Mouse (Mus musculus) ES-E14 (cell line): Measurements from ENCODE around the gene Selplg. TPM values are rescaled to one million over a fixed set of nuclear protein-coding genes. Genes with fewer than 3 reads are reported as not detected.

Experiments used
- DNase-seq: peaks from one replicate; pipeline ENCODE4 v3.0.0-alpha.2; 2013; ENCODE audit warnings: low read depth, low spot score
- H3K27ac ChIP-seq: 2 replicates; pipeline ENCODE4 v1.5.1; 2012; ENCODE audit warnings: low read depth, mild to moderate bottlenecking, low read length, moderate library complexity, mixed read lengths; ENCODE audit not compliant: poor library complexity, insufficient read depth, severe bottlenecking
- H3K36me3 ChIP-seq: 2 replicates; pipeline ENCODE4 v1.6.1; 2012; ENCODE audit warnings: mild to moderate bottlenecking, low read length, moderate library complexity, mixed read lengths; ENCODE audit not compliant: control insufficient read depth, poor library complexity, insufficient read depth, severe bottlenecking
- H3K4me1 ChIP-seq, 2 experiments: fragments of 150-350 bp in 1 of 2; sonication (generic) in 1 of 2; 2 replicates each; pipeline ENCODE4 v1.6.1; 2012; ENCODE audit warnings: low read length in 2 of 2, mild to moderate bottlenecking in 1 of 2, mixed read lengths in 1 of 2; ENCODE audit not compliant: control insufficient read depth in 2 of 2, insufficient read depth in 2 of 2, poor library complexity in 1 of 2
- H3K4me3 ChIP-seq, 2 experiments: fragments of 150-350 bp in 1 of 2; sonication (generic) in 1 of 2; 2 replicates each; pipeline ENCODE4 v1.5.1; 2012; ENCODE audit warnings: low read length in 2 of 2, low read depth in 1 of 2, mild to moderate bottlenecking in 1 of 2, mixed read lengths in 1 of 2; ENCODE audit not compliant: insufficient read depth in 1 of 2, poor library complexity in 1 of 2, severe bottlenecking in 1 of 2
- H3K9ac ChIP-seq: 2 replicates; pipeline ENCODE4 v1.6.1; 2012; ENCODE audit warnings: low read depth, mild to moderate bottlenecking, low read length, mixed read lengths; ENCODE audit not compliant: poor library complexity, insufficient read depth, severe bottlenecking
- H3K9me3 ChIP-seq: fragments of 150-350 bp; sonication (generic); 2 replicates; pipeline ENCODE4 v1.6.1; 2012; ENCODE audit warnings: low read depth, mild to moderate bottlenecking, low read length; ENCODE audit not compliant: control insufficient read depth, insufficient read depth
- CHD2 ChIP-seq: IDR thresholded peaks from 2 replicates; pipeline ENCODE4 v1.6.1; 2014; ENCODE audit warnings: mild to moderate bottlenecking, low read depth, low read length, inconsistent platforms
- HCFC1 ChIP-seq: IDR thresholded peaks from 2 replicates; pipeline ENCODE4 v1.6.1; 2012; ENCODE audit warnings: low read length, inconsistent platforms, borderline replicate concordance; ENCODE audit not compliant: insufficient read depth
- MAFK ChIP-seq: IDR thresholded peaks from 2 replicates; pipeline ENCODE4 v1.6.1; 2014; ENCODE audit warnings: mild to moderate bottlenecking, low read depth, low read length, inconsistent platforms; ENCODE audit not compliant: insufficient read depth
- ZC3H11A ChIP-seq: IDR thresholded peaks from 2 replicates; pipeline ENCODE4 v1.6.1; 2012; ENCODE audit warnings: low read depth, mild to moderate bottlenecking, inconsistent platforms, low read length, borderline replicate concordance
- ZNF384 ChIP-seq: IDR thresholded peaks from 2 replicates; pipeline ENCODE4 v1.6.1; 2012; ENCODE audit warnings: low read depth, low read length, inconsistent platforms
- in situ Hi-C, 2 experiments: fragments of 600-800 bp; cut with MboI; formaldehyde crosslinking; loops; one replicate each; pipeline ENCODE4 v1.15.1; 2025; ENCODE audit warnings: low sequenced_read_pairs in 2 of 2, inconsistent platforms in 1 of 2; ENCODE audit not compliant: unreplicated experiment in 2 of 2
- total RNA-seq: library from RNA; depleted of rRNA; stranded (reverse); fragments of 300-350 nt; gene quantifications from 2 replicates; pipeline ENCODE4 v1.2.3, GENCODE M21; 2012

Selplg gene
- total RNA-seq, 1 experiment, result 0.31 TPM

DNA sequence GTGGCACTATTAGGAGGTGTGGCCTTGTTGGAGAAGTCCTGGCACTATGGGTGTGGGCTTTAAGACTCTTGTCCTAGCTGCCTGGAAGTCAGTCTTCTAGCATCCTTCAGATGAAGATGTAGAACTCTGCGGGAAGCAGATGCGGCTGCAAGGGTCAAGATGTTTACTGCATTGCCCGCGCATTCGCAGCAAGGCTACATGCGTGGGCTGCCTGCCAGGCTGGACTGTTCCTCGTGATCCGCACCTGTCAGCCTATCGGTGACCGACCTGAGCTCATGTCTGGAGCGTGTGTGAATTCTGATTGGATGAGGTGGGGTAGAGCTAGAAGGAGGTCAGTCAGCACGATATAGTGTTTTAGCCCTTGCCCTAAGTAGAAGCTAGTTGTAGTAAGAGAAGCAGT is 31.6 kb upstream of the Selplg start:
- TF ChIP-seq ZC3H11A, result no peak
- TF ChIP-seq CHD2, result no peak
- TF ChIP-seq MAFK, result no peak
- no peak for TF ChIP-seq ZNF384
- TF ChIP-seq HCFC1, result no peak
- no peak for DNase-seq
- in situ Hi-C loops, result no loop called here
- Histone ChIP-seq H3K4me3 (no peak overlapping the region; a peak in 1 of 4 replicates), H3K27ac (no peak overlapping the region), H3K36me3 (peaks cover 25% of the 10 kb centered on the region; the same call in 1 of the 2 replicates), H3K9me3 (no peaks in the 10 kb centered on the region), H3K4me1 (peaks cover 3 to 10% of the 10 kb centered on the region in 2 experiments; a peak in 2 of 4 replicates), H3K9ac (no peak overlapping the region)

- Histone ChIP-seq H3K4me1 (peaks cover 3 to 16% of the 10 kb centered on the region in 2 experiments; a peak in 2 of 4 replicates), H3K4me3 (no peak overlapping the region), H3K9ac (no peak overlapping the region), H3K36me3 (peaks cover 25% of the 10 kb centered on the region; the same call in 1 of the 2 replicates), H3K9me3 (no peaks in the 10 kb centered on the region), H3K27ac (no peak overlapping the region)
- TF ChIP-seq ZNF384 (no peak), CHD2 (no peak), ZC3H11A (no peak), HCFC1 (no peak), MAFK (no peak)
- in situ Hi-C loops, result no loop called here
- no peak for DNase-seq
These were observed 30.0 kb upstream of the Selplg start for GRCm38 (mm10) chr5:113862418-113862817.

GRCm38 (mm10) chr5:113861294-113861693 is 28.9 kb upstream of the Selplg start:
- no peaks in the 10 kb centered on the region for H3K9me3 ChIP-seq
- H3K9ac ChIP-seq, result no peak overlapping the region
- H3K36me3 ChIP-seq, result peaks cover 26% of the 10 kb centered on the region; the same call in 1 of the 2 replicates
- H3K4me1 ChIP-seq, result peaks cover 3 to 20% of the 10 kb centered on the region in 2 experiments; a peak in 2 of 4 replicates
- DNase-seq, result peak; percentile 44
- no peak overlapping the region for H3K4me3 ChIP-seq
- TF ChIP-seq CHD2 (no peak), HCFC1 (no peak), ZNF384 (no peak), MAFK (no peak), ZC3H11A (no peak)
- H3K27ac ChIP-seq, result no peak overlapping the region
- in situ Hi-C loops, result no loop called here

DNA sequence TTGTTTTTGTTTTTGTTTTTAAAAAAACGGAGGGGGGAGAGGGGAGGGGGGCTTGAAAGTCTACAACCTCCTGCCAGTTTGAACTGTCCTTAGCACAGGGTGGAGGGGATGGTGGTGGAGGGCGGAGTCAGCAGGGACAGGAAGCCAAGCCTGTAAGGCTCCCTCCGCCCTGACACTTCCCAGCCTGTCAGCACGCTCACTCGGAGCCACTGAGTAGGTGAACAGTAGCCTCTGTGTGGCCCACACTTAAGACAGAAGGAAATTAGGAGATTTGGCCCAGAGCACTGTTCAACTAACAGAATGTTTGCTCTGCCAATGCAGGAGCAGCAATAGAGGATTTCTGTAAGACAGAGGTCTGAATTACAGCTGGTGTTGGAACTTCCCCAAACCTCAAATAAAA is 26.5 kb upstream of the Selplg start:
- Histone ChIP-seq H3K9me3 (no peaks in the 10 kb centered on the region), H3K9ac (no peak overlapping the region), H3K27ac (no peak overlapping the region), H3K4me1 (peaks cover 7 to 27% of the 10 kb centered on the region in 2 experiments; a peak in 3 of 4 replicates), H3K36me3 (peaks cover 17% of the 10 kb centered on the region; the same call in 1 of the 2 replicates), H3K4me3 (no peak overlapping the region)
- DNase-seq, result no peak
- in situ Hi-C loops, result no loop called here
- no peak for TF ChIP-seq ZC3H11A
- no peak for TF ChIP-seq MAFK
- TF ChIP-seq CHD2, result no peak
- TF ChIP-seq HCFC1, result no peak
- TF ChIP-seq ZNF384, result no peak

DNA sequence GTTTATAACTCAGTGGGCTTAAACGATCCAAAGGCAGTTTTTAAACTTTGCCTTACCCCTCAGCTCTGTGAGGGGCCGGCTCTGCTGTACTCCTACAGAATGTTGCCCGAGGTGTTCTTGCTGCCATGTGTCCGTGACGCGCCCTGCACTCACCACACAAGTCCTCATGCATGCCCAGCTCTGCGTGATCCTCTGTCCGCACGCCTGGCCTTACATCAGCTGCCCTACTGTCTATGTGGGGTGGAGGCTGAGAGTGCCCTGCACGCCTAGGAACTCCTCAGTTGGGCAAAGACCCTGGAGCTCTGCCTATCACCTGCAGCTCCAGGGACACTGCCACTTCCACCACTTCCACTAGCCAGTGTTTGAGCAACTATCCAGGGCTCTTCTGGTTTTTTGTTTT is 26.1 kb upstream of the Selplg start:
- in situ Hi-C loops, result no loop called here

More for the DNA sequence above, 26.1 kb upstream of the Selplg start:
- Histone ChIP-seq H3K9me3 (no peaks in the 10 kb centered on the region), H3K36me3 (peaks cover 18% of the 10 kb centered on the region; the same call in 1 of the 2 replicates), H3K4me3 (no peak overlapping the region), H3K27ac (no peak overlapping the region), H3K9ac (no peak overlapping the region), H3K4me1 (peaks cover 6 to 27% of the 10 kb centered on the region in 2 experiments; a peak in 3 of 4 replicates)
- TF ChIP-seq ZNF384, result no peak
- no peak for DNase-seq
